Mouse (Mus musculus) liver, postnatal 0 days (tissue): Measurements from ENCODE around the gene Fam196b.

Experiments
- CTCF ChIP-seq: sonication (generic); IDR thresholded peaks from 2 replicates; pipeline ENCODE4 v1.5.1; 2016; ENCODE audit warnings: antibody characterized with exemption, low read depth
- EP300 ChIP-seq: IDR thresholded peaks from 2 replicates; pipeline ENCODE4 v1.6.1; 2016; ENCODE audit warnings: antibody characterized with exemption, low read depth, mild to moderate bottlenecking

DNA sequence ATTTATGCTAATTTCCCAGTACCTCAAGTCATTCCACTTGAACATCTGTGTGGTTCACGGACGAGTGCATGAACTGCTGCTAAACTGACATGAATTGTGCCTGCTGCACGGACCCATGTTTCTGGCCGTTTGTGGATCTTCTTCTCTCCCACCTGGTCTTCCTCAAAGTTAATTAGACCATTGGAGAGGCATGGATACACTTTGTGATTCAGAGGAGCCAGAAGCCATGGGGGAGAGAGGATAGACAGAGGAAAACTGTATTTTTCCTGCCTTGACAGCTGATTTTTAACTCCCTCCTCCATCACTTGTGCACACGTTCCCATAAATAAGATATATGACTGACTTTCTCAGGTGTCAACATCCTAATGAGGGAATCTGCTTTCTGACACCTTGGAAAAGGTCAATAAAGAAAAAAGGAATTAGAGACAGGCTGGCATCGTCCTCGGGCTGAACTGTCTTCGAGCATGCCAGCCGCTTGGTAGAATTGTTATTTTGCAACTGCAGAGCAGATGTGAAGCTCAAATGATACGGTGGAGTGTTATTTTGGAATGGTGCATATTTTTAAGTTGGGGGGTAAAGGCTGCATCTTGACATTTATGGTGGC, 34.9 kb downstream of the Fam196b start:
- TF ChIP-seq CTCF (no peak), EP300 (no peak)
